Mouse (Mus musculus) heart, adult 2 months (tissue): Measurements from ENCODE around the gene Zfp697.

Experiments used
- CTCF ChIP-seq: fragments of 200-600 bp; IDR thresholded peaks from 2 replicates; pipeline ENCODE4 v1.8.1; 2022; ENCODE audit warnings: antibody characterized with exemption, mild to moderate bottlenecking, moderate library complexity
- POLR2A ChIP-seq: fragments of 200-500 bp; IDR thresholded peaks from 2 replicates; pipeline ENCODE4 v1.6.1; 2011; ENCODE audit warnings: mild to moderate bottlenecking, low read depth, low read length, control low read depth; ENCODE audit not compliant: insufficient read depth

GRCm38 (mm10) chr3:98416426-98417250 is 34.4 kb downstream of the Zfp697 start:
- TF ChIP-seq POLR2A: no peak
- TF ChIP-seq CTCF: no peak
